Mouse (Mus musculus): ENCODE data around the gene Abcc2. TPM values are rescaled to one million over a fixed set of nuclear protein-coding genes. Genes with fewer than 3 reads are reported as not detected.

Gene Abcc2
- polyA plus RNA-seq, 1 experiment from 2014 or later = 0.08 TPM

DNA sequence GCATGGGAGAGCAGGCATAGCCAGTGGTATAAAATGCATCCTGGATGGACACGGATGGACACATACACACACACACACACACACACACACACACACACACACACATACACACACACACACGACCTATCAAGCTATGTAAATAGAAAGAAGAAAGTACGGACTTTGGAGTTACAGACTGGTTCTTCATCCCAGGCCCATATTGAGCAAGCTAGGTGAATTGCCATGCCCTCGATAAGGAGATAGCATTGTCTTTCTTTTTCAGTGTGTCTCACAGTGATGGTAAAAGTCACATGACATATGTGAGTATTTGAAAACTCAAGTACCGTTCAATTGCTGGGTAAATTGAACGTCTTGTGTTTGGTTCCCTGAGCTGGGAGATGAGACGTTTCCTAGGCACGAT lies 44.9 kb downstream of the Abcc2 start:
- no peak overlapping the region for H3K27ac ChIP-seq
- H3K9me3 ChIP-seq = no peaks in the 10 kb centered on the region
- H3K36me3 ChIP-seq = no peaks in the 10 kb centered on the region
- no peak overlapping the region for H3K4me2 ChIP-seq (replicated peaks)
- WGBS = 76% methylated on average over 8 of the region's 8 CpGs
- H3K4me1 ChIP-seq = no peaks in the 10 kb centered on the region
- no peak overlapping the region for H3K9ac ChIP-seq
- no peaks in the 10 kb centered on the region; the same call in 1 of the 2 replicates for H3K27me3 ChIP-seq
- H3K4me3 ChIP-seq = no peak overlapping the region
- no peak for ATAC-seq (ENCODE audit: insufficient number of reproducible peaks, insufficient read depth, low FRiP score, low TSS enrichment)

DNA sequence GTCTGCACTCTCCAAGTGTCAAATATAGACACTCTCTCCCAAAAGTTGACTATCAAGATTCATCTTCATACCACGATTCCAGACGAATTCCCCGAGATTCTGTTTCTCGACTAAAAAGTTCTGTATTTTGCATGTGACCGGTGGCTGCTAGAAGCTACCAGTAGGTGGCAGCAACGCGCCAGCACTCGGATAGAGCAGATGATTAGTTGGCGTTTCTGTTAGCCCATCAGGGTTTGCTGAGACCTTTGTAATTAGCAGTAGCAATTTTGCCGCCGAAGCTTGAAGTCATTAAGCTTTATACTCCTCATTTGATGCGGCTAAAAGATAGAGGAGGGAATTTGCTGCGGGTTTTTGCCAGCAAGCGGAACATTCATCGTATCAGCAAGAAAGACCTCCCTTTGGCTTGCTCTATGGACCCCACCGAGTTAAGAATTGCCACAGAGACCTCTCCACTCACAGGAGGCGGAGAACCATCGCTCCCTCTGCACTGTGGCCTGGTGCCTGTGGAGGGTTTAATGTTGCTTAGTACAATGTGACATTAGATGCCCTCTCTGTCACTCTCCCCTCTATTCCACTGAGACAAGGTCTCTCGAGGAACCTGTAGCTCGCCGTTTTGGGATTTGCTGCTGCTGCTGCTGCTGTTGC lies 50.6 kb downstream of the Abcc2 start:
- Histone ChIP-seq H3K4me1 (no peaks in the 10 kb centered on the region), H3K27me3 (no peaks in the 10 kb centered on the region; the same call in 1 of the 2 replicates), H3K36me3 (no peaks in the 10 kb centered on the region), H3K9me3 (no peaks in the 10 kb centered on the region), H3K9ac (no peak overlapping the region), H3K27ac (no peak overlapping the region), H3K4me3 (no peak overlapping the region), H3K4me2 (replicated peaks) (no peak overlapping the region)
- WGBS = 28% methylated on average over 21 of the region's 21 CpGs
- no peak for ATAC-seq (ENCODE audit: insufficient number of reproducible peaks, insufficient read depth, low FRiP score, low TSS enrichment)

DNA sequence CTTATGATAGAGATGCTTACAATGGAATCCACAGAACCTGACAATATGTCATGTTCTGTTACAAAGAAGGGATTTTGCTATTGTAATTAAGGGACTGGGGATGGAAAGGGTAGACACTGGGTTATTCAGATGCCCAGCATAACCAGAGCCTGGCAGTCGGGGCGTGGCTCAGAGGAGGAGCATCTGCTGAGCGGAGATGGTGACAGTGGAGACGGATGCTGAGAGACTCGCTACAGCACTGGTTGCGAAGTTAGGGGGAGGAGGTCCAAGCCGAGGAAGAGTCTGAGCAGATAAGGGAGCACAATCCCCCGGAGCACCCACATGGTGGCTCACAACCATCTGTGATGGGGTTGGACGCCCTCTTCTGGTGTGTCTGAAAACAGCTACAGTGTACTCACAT lies 61.2 kb downstream of the Abcc2 start:
- Histone ChIP-seq H3K4me1 (0 out of 2 replicates have a peak, but pooled peaks cover 5% of the 10 kb centered on the region), H3K36me3 (peaks cover 17% of the 10 kb centered on the region), H3K27me3 (no peaks in the 10 kb centered on the region), H3K4me3 (no peak overlapping the region), H3K4me2 (replicated peaks) (no peak overlapping the region), H3K9me3 (no peaks in the 10 kb centered on the region), H3K9ac (no peak overlapping the region), H3K27ac (no peak overlapping the region)
- 84% methylated on average over 9 of the region's 9 CpGs for WGBS
- ATAC-seq (ENCODE audit: insufficient number of reproducible peaks, insufficient read depth, low FRiP score, low TSS enrichment) = no peak

DNA sequence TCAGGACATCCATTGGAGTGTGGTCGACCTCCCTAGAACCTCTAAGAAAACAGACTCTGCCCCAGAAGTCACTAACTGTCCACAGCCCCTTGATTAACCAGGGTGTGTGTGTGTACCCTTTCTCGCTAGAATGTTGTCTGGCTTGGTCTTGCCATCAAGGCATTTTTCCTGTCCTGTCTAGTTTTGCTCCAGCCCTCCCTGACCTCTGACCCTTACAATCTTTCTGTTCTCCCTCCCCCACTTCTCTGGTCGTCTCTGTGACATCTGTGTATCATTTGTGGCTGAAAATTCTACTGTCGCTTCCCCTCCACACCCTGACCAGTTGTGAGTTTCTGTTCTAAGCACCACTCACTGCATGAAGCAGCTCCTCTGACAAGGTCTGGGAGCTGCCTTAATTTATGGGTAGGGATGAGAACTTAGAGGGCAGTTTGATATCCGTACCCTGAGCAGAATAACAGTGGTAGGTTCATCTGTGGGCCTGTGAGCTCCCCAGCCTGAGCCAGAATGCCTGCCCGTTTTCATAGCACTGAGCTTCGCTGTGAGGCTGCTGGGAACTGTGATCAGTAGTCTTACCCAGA lies 63.4 kb downstream of the Abcc2 start:
- Histone ChIP-seq H3K9me3 (no peaks in the 10 kb centered on the region), H3K4me3 (no peak overlapping the region), H3K4me2 (replicated peaks) (no peak overlapping the region), H3K4me1 (0 out of 2 replicates have a peak, but pooled peaks cover 5% of the 10 kb centered on the region), H3K27me3 (no peaks in the 10 kb centered on the region), H3K27ac (no peak overlapping the region), H3K36me3 (peaks cover 39% of the 10 kb centered on the region), H3K9ac (no peak overlapping the region)
- 29% methylated on average over 7 of the region's 7 CpGs for WGBS
- no peak for ATAC-seq (ENCODE audit: insufficient number of reproducible peaks, insufficient read depth, low FRiP score, low TSS enrichment)

DNA sequence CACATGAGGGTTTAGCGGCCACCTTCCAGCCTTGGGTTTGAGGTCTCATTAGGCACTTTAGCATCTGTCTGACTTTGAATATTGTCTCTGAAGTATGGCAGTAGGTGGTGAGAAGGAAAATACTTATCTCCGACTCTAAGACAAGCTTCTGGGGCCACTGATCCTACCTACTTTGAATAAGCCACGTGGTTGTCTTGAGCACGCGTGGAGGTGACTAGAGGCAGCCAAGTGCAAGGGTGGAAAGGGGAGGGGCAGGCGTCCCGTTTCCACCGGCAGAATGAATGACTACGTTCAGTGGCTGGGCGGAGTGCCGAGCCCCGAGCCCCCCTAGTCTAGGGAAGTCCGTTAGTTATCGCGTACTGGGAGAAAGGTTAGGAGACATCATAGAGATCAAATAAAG lies 65.1 kb downstream of the Abcc2 start:
- H3K9ac ChIP-seq = no peak overlapping the region
- H3K27me3 ChIP-seq = no peaks in the 10 kb centered on the region
- no peak for ATAC-seq (ENCODE audit: insufficient number of reproducible peaks, insufficient read depth, low FRiP score, low TSS enrichment)
- no peak overlapping the region for H3K4me2 ChIP-seq (replicated peaks)
- H3K9me3 ChIP-seq = no peaks in the 10 kb centered on the region
- whole genome bisulfite sequencing = 88% methylated on average over 15 of the region's 15 CpGs
- no peak overlapping the region for H3K27ac ChIP-seq
- no peak overlapping the region for H3K4me3 ChIP-seq
- 0 out of 2 replicates have a peak, but pooled peaks cover 5% of the 10 kb centered on the region for H3K4me1 ChIP-seq
- H3K36me3 ChIP-seq = peaks cover 52% of the 10 kb centered on the region

DNA sequence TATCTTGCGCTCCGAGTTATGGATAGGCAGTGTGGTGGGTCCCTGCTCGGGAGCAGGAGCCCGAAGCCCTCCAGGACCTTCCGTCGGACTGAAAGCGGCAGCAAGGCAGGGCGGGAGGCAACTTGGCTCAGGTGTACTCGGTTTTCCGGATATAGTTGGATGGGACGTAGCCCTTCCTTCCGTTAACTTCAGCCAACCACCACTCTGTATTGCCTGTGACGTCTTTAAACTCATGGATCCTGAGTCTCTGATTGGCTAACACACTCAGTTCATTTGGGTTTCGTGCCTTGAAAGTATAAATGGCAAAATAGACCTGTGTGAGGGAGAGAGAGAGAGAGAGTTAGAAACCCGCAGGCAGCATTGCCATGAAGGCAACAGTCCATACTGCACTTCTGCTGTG lies 66.0 kb downstream of the Abcc2 start:
- no peak for ATAC-seq (ENCODE audit: insufficient number of reproducible peaks, insufficient read depth, low FRiP score, low TSS enrichment)
- 94% methylated on average over 15 of the region's 15 CpGs for WGBS
- H3K36me3 ChIP-seq = peaks cover 56% of the 10 kb centered on the region

DNA sequence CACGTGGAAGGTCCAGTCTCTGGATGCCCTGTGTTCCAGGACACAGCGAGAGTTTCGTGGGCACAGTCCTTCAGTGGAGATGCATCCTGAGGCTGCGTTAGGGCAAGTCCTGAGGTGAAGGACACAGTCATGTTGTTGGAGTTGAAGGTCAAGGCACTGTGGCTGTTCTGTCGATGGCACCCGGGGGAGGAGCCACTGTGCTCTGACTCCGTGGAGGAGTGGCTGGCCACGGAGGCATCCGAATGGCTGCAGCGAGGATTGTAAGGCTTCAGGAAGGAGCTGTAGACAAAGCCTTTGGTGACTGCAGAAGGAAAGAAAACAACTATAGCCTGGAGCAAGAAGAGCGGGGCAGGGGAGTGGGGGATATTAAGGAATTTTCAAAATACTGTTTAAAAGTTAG lies 68.0 kb downstream of the Abcc2 start:
- no peaks in the 10 kb centered on the region for H3K27me3 ChIP-seq
- WGBS = 87% methylated on average over 11 of the region's 11 CpGs
- H3K4me2 ChIP-seq (replicated peaks) = no peak overlapping the region
- peaks cover 72% of the 10 kb centered on the region for H3K36me3 ChIP-seq
- no peaks in the 10 kb centered on the region for H3K9me3 ChIP-seq
- no peak overlapping the region for H3K27ac ChIP-seq
- H3K4me1 ChIP-seq = 0 out of 2 replicates have a peak, but pooled peaks cover 5% of the 10 kb centered on the region
- no peak overlapping the region for H3K4me3 ChIP-seq
- no peak for ATAC-seq (ENCODE audit: insufficient number of reproducible peaks, insufficient read depth, low FRiP score, low TSS enrichment)
- no peak overlapping the region for H3K9ac ChIP-seq

More for the DNA sequence above, 66.0 kb downstream of the Abcc2 start:
- H3K27ac ChIP-seq = no peak overlapping the region
- H3K4me2 ChIP-seq (replicated peaks) = no peak overlapping the region
- H3K4me3 ChIP-seq = no peak overlapping the region
- H3K4me1 ChIP-seq = 0 out of 2 replicates have a peak, but pooled peaks cover 5% of the 10 kb centered on the region
- H3K9me3 ChIP-seq = no peaks in the 10 kb centered on the region
- no peak overlapping the region for H3K9ac ChIP-seq
- H3K27me3 ChIP-seq = no peaks in the 10 kb centered on the region

DNA sequence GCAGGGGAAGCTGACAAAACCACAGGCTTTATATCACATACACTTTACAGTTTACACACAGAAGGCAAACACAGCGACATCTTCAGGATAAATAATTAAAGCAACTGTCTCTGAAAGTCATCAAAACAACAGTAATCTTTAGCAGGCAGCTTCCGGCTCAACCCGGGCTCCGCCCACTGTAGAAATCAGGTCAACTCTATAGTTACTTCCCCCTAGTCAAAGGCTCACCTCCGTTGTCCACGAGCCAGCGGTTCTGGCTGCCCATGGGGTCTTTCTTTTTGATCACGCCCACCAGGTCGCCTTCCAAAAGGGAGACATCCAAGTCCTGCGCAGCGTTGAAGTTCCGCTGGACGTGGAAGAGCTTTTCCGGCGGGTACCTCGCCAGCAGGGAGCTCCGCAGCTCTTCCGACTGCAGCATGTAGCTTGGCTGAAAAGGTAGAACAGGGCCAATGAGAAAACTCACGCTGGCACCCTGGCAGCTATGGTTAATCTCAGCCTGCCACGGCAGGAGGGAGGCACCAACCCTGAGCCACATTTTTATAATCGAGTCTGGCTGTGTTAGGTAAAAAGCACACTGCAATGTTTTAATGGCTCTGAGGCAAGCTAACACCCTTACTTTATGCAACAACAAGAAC lies 70.1 kb downstream of the Abcc2 start:
- ATAC-seq (ENCODE audit: insufficient number of reproducible peaks, insufficient read depth, low FRiP score, low TSS enrichment) = no peak
- peaks cover 86% of the 10 kb centered on the region for H3K36me3 ChIP-seq
- no peak overlapping the region for H3K4me2 ChIP-seq (replicated peaks)
- H3K27ac ChIP-seq = no peak overlapping the region
- H3K9ac ChIP-seq = no peak overlapping the region
- no peaks in the 10 kb centered on the region for H3K9me3 ChIP-seq
- H3K4me3 ChIP-seq = no peak overlapping the region
- 86% methylated on average over 21 of the region's 21 CpGs for WGBS
- H3K27me3 ChIP-seq = no peaks in the 10 kb centered on the region
- H3K4me1 ChIP-seq = no peaks in the 10 kb centered on the region

DNA sequence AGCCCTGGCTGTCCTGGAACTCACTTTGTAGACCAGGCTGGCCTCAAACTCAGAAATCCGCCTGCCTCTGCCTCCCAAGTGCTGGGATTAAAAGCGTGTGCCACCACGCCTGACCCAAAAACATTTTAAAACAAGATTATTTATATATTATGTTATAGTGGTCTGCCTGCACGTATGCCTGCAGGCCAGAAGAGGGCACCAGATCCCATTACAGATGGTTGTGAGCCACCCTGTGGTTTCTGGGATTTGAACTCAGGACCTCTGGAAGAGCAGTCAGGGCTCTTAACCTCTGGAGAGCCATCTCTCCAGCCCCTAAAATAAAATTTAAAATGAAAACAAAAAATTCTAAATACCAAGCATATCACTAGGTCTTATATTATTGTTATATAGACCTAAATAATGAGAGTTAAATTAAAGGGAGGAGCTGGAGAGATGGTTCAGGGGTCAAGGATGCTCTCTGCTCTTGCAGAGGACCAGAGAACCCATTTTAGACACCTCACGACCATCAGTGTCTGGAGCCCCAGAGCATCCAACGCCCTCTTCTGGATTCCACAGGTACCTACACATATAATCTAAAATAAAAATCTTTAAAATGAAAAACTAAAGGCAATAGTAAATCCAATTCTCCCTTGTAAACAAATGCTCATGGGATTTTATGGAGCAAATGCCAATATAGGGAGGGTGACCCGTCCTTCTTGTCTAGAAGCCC lies 71.0 kb downstream of the Abcc2 start:
- H3K36me3 ChIP-seq = peaks cover 80% of the 10 kb centered on the region
- no peak for ATAC-seq (ENCODE audit: insufficient number of reproducible peaks, insufficient read depth, low FRiP score, low TSS enrichment)

DNA sequence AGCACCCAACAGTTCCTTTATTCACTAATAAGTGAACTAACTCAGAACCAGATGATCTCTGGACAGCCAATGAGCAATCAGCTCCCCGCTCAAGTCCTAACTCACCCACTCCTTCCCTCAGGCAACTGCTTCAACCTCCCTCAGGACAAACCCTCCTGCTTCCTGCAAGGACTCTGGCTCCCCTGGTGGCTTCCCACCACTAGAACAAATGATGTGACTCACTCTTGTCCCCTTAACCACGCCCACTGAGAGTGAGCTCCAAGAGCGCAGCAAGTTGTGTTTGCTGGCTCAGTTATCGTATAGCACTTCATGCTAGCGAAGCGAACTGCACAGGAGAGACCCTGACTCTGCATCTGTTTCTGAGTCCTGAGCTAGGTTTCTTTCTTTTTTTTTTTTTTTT lies 75.4 kb downstream of the Abcc2 start:
- H3K36me3 ChIP-seq = peaks cover 73% of the 10 kb centered on the region
- H3K4me1 ChIP-seq = no peaks in the 10 kb centered on the region
- WGBS = 77% methylated on average over 6 of the region's 6 CpGs

More for the DNA sequence above, 71.0 kb downstream of the Abcc2 start:
- Histone ChIP-seq H3K4me1 (no peaks in the 10 kb centered on the region), H3K9me3 (no peaks in the 10 kb centered on the region), H3K4me2 (replicated peaks) (no peak overlapping the region), H3K9ac (no peak overlapping the region), H3K27me3 (no peaks in the 10 kb centered on the region), H3K4me3 (no peak overlapping the region), H3K27ac (no peak overlapping the region)
- 79% methylated on average over 7 of the region's 7 CpGs for WGBS

DNA sequence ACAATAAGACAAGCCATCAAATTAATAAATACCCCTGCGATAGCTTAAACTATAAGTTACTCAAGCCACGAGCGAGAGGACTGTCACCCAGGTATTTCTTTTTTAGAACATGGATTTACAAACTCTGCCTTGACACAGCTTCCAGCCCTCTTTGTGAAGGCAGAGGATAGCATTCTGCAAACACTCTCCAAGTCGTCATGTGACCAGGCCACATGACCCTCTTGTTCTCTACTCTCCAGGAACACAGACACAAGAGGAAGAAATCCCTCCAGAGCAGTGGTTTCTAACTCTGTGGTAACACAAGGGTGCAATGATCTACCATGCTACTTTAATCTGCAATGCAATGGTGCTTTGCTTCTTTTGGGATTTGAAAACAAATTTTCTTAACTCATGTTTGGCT lies 88.4 kb downstream of the Abcc2 start:
- Histone ChIP-seq H3K4me3 (no peak overlapping the region), H3K27me3 (no peaks in the 10 kb centered on the region), H3K9ac (no peak overlapping the region), H3K36me3 (peaks cover 90% of the 10 kb centered on the region), H3K4me2 (replicated peaks) (no peak overlapping the region), H3K4me1 (no peaks in the 10 kb centered on the region), H3K9me3 (no peaks in the 10 kb centered on the region), H3K27ac (no peak overlapping the region)
- WGBS = 91% methylated on average over 4 of the region's 4 CpGs
- no peak for ATAC-seq (ENCODE audit: insufficient number of reproducible peaks, insufficient read depth, low FRiP score, low TSS enrichment)

More for the DNA sequence above, 75.4 kb downstream of the Abcc2 start:
- ATAC-seq (ENCODE audit: insufficient number of reproducible peaks, insufficient read depth, low FRiP score, low TSS enrichment) = no peak
- Histone ChIP-seq H3K27ac (no peak overlapping the region), H3K9ac (no peak overlapping the region), H3K27me3 (no peaks in the 10 kb centered on the region), H3K4me2 (replicated peaks) (no peak overlapping the region), H3K4me3 (no peak overlapping the region), H3K9me3 (peaks cover 4% of the 10 kb centered on the region; the same call in 1 of the 2 replicates)

Data from embryonic facial prominence, embryonic 12.5 days (tissue).